Mouse (Mus musculus) heart, adult 2 months (tissue): ENCODE data around the gene Sh3kbp1. TPM values are rescaled to one million over a fixed set of nuclear protein-coding genes. Genes with fewer than 3 reads are reported as not detected.

ENCODE experiments used
- DNase-seq, 2 experiments: peaks; one replicate each; pipeline ENCODE4 v3.0.0; 2021
- H3K27ac ChIP-seq: fragments of 200-600 bp; 2 replicates; pipeline ENCODE4 v1.8.1; 2022
- H3K27me3 ChIP-seq: fragments of 200-500 bp; 2 replicates; pipeline ENCODE4 v1.6.1; 2012; ENCODE audit warnings: mild to moderate bottlenecking, low read length, inconsistent platforms, mixed read lengths; ENCODE audit not compliant: control insufficient read depth, insufficient read depth
- H3K36me3 ChIP-seq: fragments of 200-500 bp; 2 replicates; pipeline ENCODE4 v1.6.1; 2012; ENCODE audit warnings: low read length, inconsistent platforms; ENCODE audit not compliant: control insufficient read depth, insufficient read depth
- H3K4me1 ChIP-seq: fragments of 200-500 bp; 2 replicates; pipeline ENCODE4 v1.6.1; 2011; ENCODE audit warnings: low read length; ENCODE audit not compliant: control insufficient read depth, insufficient read depth
- H3K4me3 ChIP-seq: fragments of 200-600 bp; 2 replicates; pipeline ENCODE4 v1.8.1; 2022
- H3K79me2 ChIP-seq: fragments of 200-500 bp; replicated peaks from 2 replicates; pipeline ENCODE4 v1.6.1; 2012; ENCODE audit warnings: mild to moderate bottlenecking, inconsistent platforms, low read length, moderate library complexity, mixed read lengths; ENCODE audit not compliant: control insufficient read depth, insufficient read depth
- H3K9ac ChIP-seq: fragments of 200-500 bp; 2 replicates; pipeline ENCODE4 v1.6.1; 2012; ENCODE audit warnings: low read depth, mild to moderate bottlenecking, control low read depth, inconsistent platforms, low read length, mixed read lengths
- CTCF ChIP-seq: fragments of 200-600 bp; IDR thresholded peaks from 2 replicates; pipeline ENCODE4 v1.8.1; 2022; ENCODE audit warnings: antibody characterized with exemption, mild to moderate bottlenecking, moderate library complexity
- EP300 ChIP-seq: fragments of 200-500 bp; IDR thresholded peaks from 2 replicates; pipeline ENCODE4 v1.6.1; 2011; ENCODE audit warnings: low read depth, low read length, control low read depth; ENCODE audit not compliant: insufficient read depth
- POLR2A ChIP-seq: fragments of 200-500 bp; IDR thresholded peaks from 2 replicates; pipeline ENCODE4 v1.6.1; 2011; ENCODE audit warnings: mild to moderate bottlenecking, low read depth, low read length, control low read depth; ENCODE audit not compliant: insufficient read depth
- WGBS: fragments of 180-500 bp; shearing (Covaris S2); methylation state at CpG from one replicate; pipeline ENCODE4 v1.1.7; 2018; 5-methylcytosine and 5-hydroxymethylcytosine counted together
- intact Hi-C: fragments of 180-260 bp; cut with DNase I; formaldehyde crosslinking; loops from one replicate; pipeline ENCODE4 v1.15.1; 2025
- polyA plus RNA-seq: library from polyadenylated mRNA; depleted of rRNA; stranded (reverse); fragments of >200 nt; gene quantifications from 2 replicates; pipeline ENCODE4 v1.2.3, GENCODE M21; 2012; rRNA removed
- total RNA-seq, 2 experiments: library from RNA; stranded (reverse); gene quantifications; 2 replicates each; pipeline ENCODE4 v1.2.3; 2021

Sh3kbp1 gene
- total and polyA plus RNA-seq, 3 experiments, result 105 to 149 (median 132) TPM

- no peaks in the 10 kb centered on the region for H3K36me3 ChIP-seq
- H3K79me2 ChIP-seq, result no peaks in the 10 kb centered on the region
- DNase-seq, result no peak
- no peak overlapping the region for H3K9ac ChIP-seq
- no peaks in the 10 kb centered on the region for H3K27me3 ChIP-seq
- intact Hi-C loops, result no loop called here
- WGBS, result 86% methylated on average over 2 of the region's 2 CpGs
- no peak overlapping the region for H3K4me3 ChIP-seq
- TF ChIP-seq CTCF (no peak), EP300 (no peak), POLR2A (no peak)
- H3K4me1 ChIP-seq, result no peaks in the 10 kb centered on the region
- H3K27ac ChIP-seq, result no peak overlapping the region
These were observed 342.0 kb downstream of the Sh3kbp1 start for GRCm38 (mm10) chrX:159969025-159969424.

GRCm38 (mm10) chrX:159971091-159971779 is 344.2 kb downstream of the Sh3kbp1 start:
- Histone ChIP-seq H3K4me1 (no peaks in the 10 kb centered on the region), H3K4me3 (no peak overlapping the region), H3K27me3 (no peaks in the 10 kb centered on the region), H3K36me3 (no peaks in the 10 kb centered on the region), H3K79me2 (no peaks in the 10 kb centered on the region), H3K27ac (no peak overlapping the region), H3K9ac (no peak overlapping the region)
- 66% methylated on average over 3 of the region's 3 CpGs for WGBS
- DNase-seq, result no peak
- no peak for TF ChIP-seq EP300
- no peak for TF ChIP-seq CTCF
- TF ChIP-seq POLR2A, result no peak
- intact Hi-C loops, result no loop called here

- DNase-seq, result peak in 1 of 2 experiments; percentile 4
- H3K27ac ChIP-seq, result no peak overlapping the region
- H3K36me3 ChIP-seq, result no peaks in the 10 kb centered on the region
- H3K9ac ChIP-seq, result no peak overlapping the region
- intact Hi-C loops, result no loop called here
- H3K4me1 ChIP-seq, result no peaks in the 10 kb centered on the region
- no peak for TF ChIP-seq POLR2A
- TF ChIP-seq CTCF, result peak; percentile 75
- no peak for TF ChIP-seq EP300
- H3K27me3 ChIP-seq, result no peaks in the 10 kb centered on the region
- H3K79me2 ChIP-seq, result no peaks in the 10 kb centered on the region
- no peak overlapping the region for H3K4me3 ChIP-seq
- WGBS, result 33% methylated on average over 5 of the region's 5 CpGs
These were observed 346.7 kb downstream of the Sh3kbp1 start for GRCm38 (mm10) chrX:159973730-159974129.

GRCm38 (mm10) chrX:159976243-159976642 is 349.2 kb downstream of the Sh3kbp1 start:
- 65% methylated on average over 3 of the region's 3 CpGs for WGBS
- no peak for DNase-seq

GRCm38 (mm10) chrX:159988002-159988960 is 361.2 kb downstream of the Sh3kbp1 start, which contains the start of gene Map3k15:
Map3k15 (plus strand) TSS chrX:159988433.
- Histone ChIP-seq H3K36me3 (no peaks in the 10 kb centered on the region), H3K27ac (no peak within 1 kb of the TSS), H3K79me2 (no peaks in the 10 kb centered on the region), H3K4me3 (peak within 1 kb of the TSS; percentile 43), H3K4me1 (no peaks in the 10 kb centered on the region), H3K9ac (peak within 1 kb of the TSS; percentile 57), H3K27me3 (peaks cover 3% of the 10 kb centered on the region; the same call in 1 of the 2 replicates)
- intact Hi-C loops, result loop anchor here (5.0 kb wide), 1 partner anchor 129 kb away; no protein-coding TSS in a partner anchor
- WGBS, result 36% methylated on average over 93 of the region's 108 CpGs
- TF ChIP-seq EP300 (no peak), CTCF (peak; percentile 84), POLR2A (no peak)
- DNase-seq, result peak; percentile 58 to 70

More at GRCm38 (mm10) chrX:159976243-159976642, 349.2 kb downstream of the Sh3kbp1 start:
- no peaks in the 10 kb centered on the region for H3K36me3 ChIP-seq
- no peaks in the 10 kb centered on the region for H3K4me1 ChIP-seq
- H3K79me2 ChIP-seq, result no peaks in the 10 kb centered on the region
- H3K27ac ChIP-seq, result no peak overlapping the region
- H3K4me3 ChIP-seq, result no peak overlapping the region
- intact Hi-C loops, result no loop called here
- no peaks in the 10 kb centered on the region for H3K27me3 ChIP-seq
- no peak overlapping the region for H3K9ac ChIP-seq
- no peak for TF ChIP-seq POLR2A
- TF ChIP-seq EP300, result no peak
- TF ChIP-seq CTCF, result no peak

- Histone ChIP-seq H3K4me1 (no peaks in the 10 kb centered on the region), H3K79me2 (no peaks in the 10 kb centered on the region), H3K36me3 (no peaks in the 10 kb centered on the region), H3K4me3 (no peak overlapping the region), H3K27me3 (no peaks in the 10 kb centered on the region), H3K9ac (no peak overlapping the region), H3K27ac (no peak overlapping the region)
- intact Hi-C loops, result no loop called here
- DNase-seq, result no peak
- 76% methylated on average over 6 of the region's 6 CpGs for WGBS
- TF ChIP-seq CTCF, result no peak
- TF ChIP-seq POLR2A, result no peak
- no peak for TF ChIP-seq EP300
These were observed 368.7 kb downstream of the Sh3kbp1 start for GRCm38 (mm10) chrX:159995808-159996207.

Other genes starting within 250 kb of the Sh3kbp1 start
- gene Map7d2, start 212.7 kb upstream of the Sh3kbp1 start, total RNA-seq, result under 1 TPM; 0.61 to 0.78 TPM
- gene Map7d2, start 212.7 kb upstream of the Sh3kbp1 start, polyA plus RNA-seq, result 0.21 and 1.3 TPM in 2 replicates
- 1 to 10 TPM; 2.9 to 3.8 TPM for gene Bclaf3, start 100.6 kb upstream of the Sh3kbp1 start, total RNA-seq
- 1.2 and 3.2 TPM in 2 replicates for gene Bclaf3, start 100.6 kb upstream of the Sh3kbp1 start, polyA plus RNA-seq